Mouse (Mus musculus) effector memory CD4-positive, alpha-beta T cell, adult 5 months (primary cell): ENCODE data around the gene Itln1. TPM values are rescaled to one million over a fixed set of nuclear protein-coding genes. Genes with fewer than 3 reads are reported as not detected.

Experiments
- polyA plus RNA-seq: library from polyadenylated mRNA; unstranded; fragments of 100-300 nt; shearing (Covaris generic); gene quantifications from one replicate; pipeline ENCODE4 v1.2.1, GENCODE M21; 2017

The Itln1 gene
- polyA plus RNA-seq: not detected

GRCm38 (mm10) chr1:171535194-171535593, at the start of gene Itln1:
Itln1 (minus strand) TSS chr1:171535294.

GRCm38 (mm10) chr1:171558898-171559297, 23.8 kb upstream of the Itln1 start, which contains the start of gene Cd244a:
Cd244a (plus strand) TSS chr1:171559193.

GRCm38 (mm10) chr1:171503250-171503591, 31.9 kb downstream of the Itln1 start, which contains the start of gene Alyref2:
Alyref2 (plus strand) TSS chr1:171503478.

Other genes with a start within 250 kb of the Itln1 start
- 44.2 TPM for gene Usp21, start 247.3 kb downstream of the Itln1 start, polyA plus RNA-seq
- 47.4 TPM for gene Ufc1, start 240.3 kb downstream of the Itln1 start, polyA plus RNA-seq
- 23.9 TPM for gene Dedd, start 206.1 kb downstream of the Itln1 start, polyA plus RNA-seq
- 27.7 TPM for gene Nit1, start 189.6 kb downstream of the Itln1 start, polyA plus RNA-seq
- 116 TPM for gene Pfdn2, start 189.6 kb downstream of the Itln1 start, polyA plus RNA-seq
- not detected for gene Klhdc9, start 174.5 kb downstream of the Itln1 start, polyA plus RNA-seq
- not detected for gene Nectin4, start 165.2 kb downstream of the Itln1 start, polyA plus RNA-seq
- gene Arhgap30, start 146.3 kb downstream of the Itln1 start, polyA plus RNA-seq: 131 TPM
- gene Usf1, start 124.0 kb downstream of the Itln1 start, polyA plus RNA-seq: 55.7 TPM
- gene Tstd1, start 116.4 kb downstream of the Itln1 start, polyA plus RNA-seq: 1.3 TPM
- gene F11r, start 97.8 kb downstream of the Itln1 start, polyA plus RNA-seq: not detected
- gene Alyref2, start 31.8 kb downstream of the Itln1 start, polyA plus RNA-seq: 5.2 TPM
- 0.14 TPM for gene Cd244a, start 23.9 kb upstream of the Itln1 start, polyA plus RNA-seq
- gene Ly9, start 72.1 kb upstream of the Itln1 start, polyA plus RNA-seq: 104 TPM
- 37.7 TPM for gene Slamf7, start 117.7 kb upstream of the Itln1 start, polyA plus RNA-seq
- gene Cd48, start 146.7 kb upstream of the Itln1 start, polyA plus RNA-seq: 119 TPM
- gene Slamf1, start 231.8 kb upstream of the Itln1 start, polyA plus RNA-seq: 74.8 TPM